In genomic region chr17:8745334-8745733, GRCm38 (mm10) we compare ENCODE assay signal across 27 mouse cellular contexts.
A peak's percentile ranks its signal among the peaks of the same experiment; 100 is the strongest.
DNase-seq lines count a peak whose midpoint lies in the region; ATAC-seq and TF ChIP-seq lines count a peak whose summit lies in the region.
"Had no signal": no experiment of that assay in that cellular context is flagged by ENCODE, and none has a peak within 500 bp of the region (broad histone marks: within the 10 kb centered on the region; RNA-seq: fewer than 3 reads in every experiment).

No protein-coding gene starts in this region.

- no peak overlapping the region for H3K4me2 ChIP-seq in forebrain, postnatal 0 days (ENCODE audit: low read depth)
- H3K4me2 ChIP-seq in forebrain, embryonic 13.5 days = no peak overlapping the region
- no peak overlapping the region for H3K4me2 ChIP-seq in kidney, embryonic 15.5 days
- no peak overlapping the region for H3K4me2 ChIP-seq in lung, postnatal 0 days (replicated peaks; ENCODE audit: low read depth, low read length)
- H3K4me2 ChIP-seq: heart, embryonic 11.5 days; limb, embryonic 15.5 days; liver, embryonic 15.5 days; midbrain, embryonic 12.5 days; neural tube, embryonic 13.5 days had no signal

- DNase-seq in forebrain, postnatal 0 days = no peak
- no peak for DNase-seq in kidney, adult 2 months
- no peak for DNase-seq in lung, postnatal 0 days (ENCODE audit: low spot score)
- DNase-seq in lung, postnatal 25 days (ENCODE audit: low spot score) = no peak
- DNase-seq in retina, embryonic 14.5 days (ENCODE audit: low spot score) = peak; percentile 53
- no peak for DNase-seq in cerebellum, postnatal 4 days (ENCODE audit: low spot score in 2 of 2)
- DNase-seq: adrenal gland, adult 8-10 months; cerebellum, adult 18-20 months; cerebellum, postnatal 14 days; kidney, adult 18-20 months; kidney, postnatal 36 days; left cerebral cortex, postnatal 4 days; lung, postnatal 14 days; right cerebral cortex, adult 18-20 months; right cerebral cortex, postnatal 4 days; thymus, postnatal 4 days had no signal

- H3K4me1 ChIP-seq in forebrain, postnatal 0 days (ENCODE audit: insufficient read depth) = no peaks in the 10 kb centered on the region
- no peaks in the 10 kb centered on the region for H3K4me1 ChIP-seq in forebrain, embryonic 13.5 days
- H3K4me1 ChIP-seq in kidney, adult 2 months (ENCODE audit: control insufficient read depth, insufficient read depth, low read length) = no peaks in the 10 kb centered on the region
- no peaks in the 10 kb centered on the region for H3K4me1 ChIP-seq in kidney, embryonic 15.5 days
- no peaks in the 10 kb centered on the region for H3K4me1 ChIP-seq in lung, postnatal 0 days (ENCODE audit: insufficient read depth, low read depth, low read length)
- H3K4me1 ChIP-seq: forebrain, embryonic 10.5 days; hindbrain, embryonic 10.5 days; limb, embryonic 15.5 days; liver, embryonic 15.5 days; midbrain, embryonic 12.5 days; neural tube, embryonic 13.5 days had no signal

- WGBS in forebrain, postnatal 0 days = 64% methylated on average over 1 of the region's 1 CpGs
- 66% methylated on average over 1 of the region's 1 CpGs for WGBS in forebrain, embryonic 13.5 days
- 60% methylated on average over 1 of the region's 1 CpGs for WGBS in kidney, adult 2 months
- WGBS in kidney, embryonic 15.5 days = 60% methylated on average over 1 of the region's 1 CpGs
- 41% methylated on average over 1 of the region's 1 CpGs for WGBS in lung, postnatal 0 days

- no peaks in the 10 kb centered on the region for H3K27me3 ChIP-seq in forebrain, postnatal 0 days (ENCODE audit: insufficient read depth, low read length)
- H3K27me3 ChIP-seq in forebrain, embryonic 13.5 days = no peaks in the 10 kb centered on the region
- H3K27me3 ChIP-seq in kidney, adult 2 months (replicated peaks; ENCODE audit: control insufficient read depth, insufficient read depth, low read length) = no peaks in the 10 kb centered on the region
- peaks cover 4% of the 10 kb centered on the region; the same call in 1 of the 2 replicates for H3K27me3 ChIP-seq in kidney, embryonic 15.5 days
- no peaks in the 10 kb centered on the region for H3K27me3 ChIP-seq in lung, postnatal 0 days (replicated peaks; ENCODE audit: insufficient read depth, low read length)
- H3K27me3 ChIP-seq: limb, embryonic 15.5 days; liver, embryonic 15.5 days; midbrain, embryonic 12.5 days; neural tube, embryonic 13.5 days had no signal

- TF ChIP-seq CTCF in forebrain, postnatal 0 days (IDR thresholded peaks at IDR 0.05; ENCODE audit: low read depth) = peak; percentile 39
- TF ChIP-seq CTCF in kidney, adult 2 months (conservative IDR thresholded peaks at IDR 0.05; ENCODE audit: insufficient read depth, insufficient read length, low read depth, low read length) = 0 out of 2 replicates have a peak, but pooled peaks have one; percentile 23
- TF ChIP-seq CTCF in lung, postnatal 0 days (IDR thresholded peaks at IDR 0.05) = peak; percentile 27

- no peaks in the 10 kb centered on the region for H3K9me3 ChIP-seq in forebrain, postnatal 0 days (ENCODE audit: low read length)
- H3K9me3 ChIP-seq in forebrain, embryonic 13.5 days (replicated peaks) = no peaks in the 10 kb centered on the region
- H3K9me3 ChIP-seq in kidney, embryonic 15.5 days (replicated peaks) = no peaks in the 10 kb centered on the region
- no peaks in the 10 kb centered on the region for H3K9me3 ChIP-seq in lung, postnatal 0 days (ENCODE audit: low read length)
- H3K9me3 ChIP-seq: forebrain, embryonic 10.5 days; hindbrain, embryonic 10.5 days; limb, embryonic 15.5 days; liver, embryonic 15.5 days; midbrain, embryonic 12.5 days; neural tube, embryonic 13.5 days had no signal

- H3K36me3 ChIP-seq in forebrain, postnatal 0 days (ENCODE audit: insufficient read depth) = no peaks in the 10 kb centered on the region
- no peaks in the 10 kb centered on the region for H3K36me3 ChIP-seq in forebrain, embryonic 13.5 days (ENCODE audit: poor library complexity, severe bottlenecking)
- H3K36me3 ChIP-seq in kidney, adult 2 months (ENCODE audit: control insufficient read depth, insufficient read depth, low read length) = no peaks in the 10 kb centered on the region
- H3K36me3 ChIP-seq in kidney, embryonic 15.5 days = no peaks in the 10 kb centered on the region
- H3K36me3 ChIP-seq in lung, postnatal 0 days (ENCODE audit: insufficient read depth, low read length) = no peaks in the 10 kb centered on the region
- H3K36me3 ChIP-seq: forebrain, embryonic 10.5 days; hindbrain, embryonic 10.5 days; limb, embryonic 15.5 days; liver, embryonic 15.5 days; midbrain, embryonic 12.5 days; neural tube, embryonic 13.5 days had no signal

- H3K9ac ChIP-seq in forebrain, postnatal 0 days = no peak overlapping the region
- no peak overlapping the region for H3K9ac ChIP-seq in forebrain, embryonic 13.5 days
- H3K9ac ChIP-seq in kidney, embryonic 15.5 days = no peak overlapping the region
- H3K9ac ChIP-seq in lung, postnatal 0 days (replicated peaks; ENCODE audit: low read depth) = no peak overlapping the region
- H3K9ac ChIP-seq: limb, embryonic 15.5 days; liver, embryonic 15.5 days; midbrain, embryonic 12.5 days; neural tube, embryonic 13.5 days had no signal

- TF ChIP-seq EP300 in lung, postnatal 0 days (IDR thresholded peaks at IDR 0.05) = no peak

- ATAC-seq in forebrain, postnatal 0 days = no peak
- ATAC-seq in forebrain, embryonic 13.5 days = no peak
- ATAC-seq in kidney, embryonic 15.5 days (replicated peaks; ENCODE audit: low FRiP score) = no peak
- ATAC-seq in lung, postnatal 0 days = no peak
- ATAC-seq: CD4-positive, CD25-positive, alpha-beta regulatory T cell, adult 4 months had no signal

- H3K27ac ChIP-seq in forebrain, postnatal 0 days (ENCODE audit: low read depth, low read length) = no peak overlapping the region
- no peak overlapping the region for H3K27ac ChIP-seq in forebrain, embryonic 13.5 days
- H3K27ac ChIP-seq in kidney, adult 2 months (ENCODE audit: insufficient read depth, low read depth, low read length) = no peak overlapping the region
- H3K27ac ChIP-seq in kidney, embryonic 15.5 days = no peak overlapping the region
- H3K27ac ChIP-seq in lung, postnatal 0 days (ENCODE audit: low read length) = no peak overlapping the region
- H3K27ac ChIP-seq: forebrain, embryonic 10.5 days; hindbrain, embryonic 10.5 days; limb, embryonic 15.5 days; liver, embryonic 15.5 days; midbrain, embryonic 12.5 days; neural tube, embryonic 13.5 days had no signal

- H3K4me3 ChIP-seq in forebrain, postnatal 0 days (ENCODE audit: low read depth, low read length) = no peak overlapping the region
- H3K4me3 ChIP-seq in forebrain, embryonic 13.5 days = no peak overlapping the region
- H3K4me3 ChIP-seq in kidney, adult 2 months (ENCODE audit: insufficient read depth, low read depth, low read length) = no peak overlapping the region
- no peak overlapping the region for H3K4me3 ChIP-seq in kidney, embryonic 15.5 days (replicated peaks)
- no peak overlapping the region for H3K4me3 ChIP-seq in lung, postnatal 0 days (ENCODE audit: low read depth, low read length)
- H3K4me3 ChIP-seq: forebrain, embryonic 10.5 days; hindbrain, embryonic 10.5 days; limb, embryonic 15.5 days; liver, embryonic 15.5 days; midbrain, embryonic 12.5 days; myocyte; neural tube, embryonic 13.5 days had no signal

- no peak for TF ChIP-seq POLR2A in kidney, adult 2 months (IDR thresholded peaks at IDR 0.05; ENCODE audit: low read depth, low read length)
